Mouse (Mus musculus) adrenal gland, adult 18-20 months (tissue): ENCODE data around the gene Amz2. TPM values are rescaled to one million over a fixed set of nuclear protein-coding genes. Genes with fewer than 3 reads are reported as not detected.
A peak's percentile ranks its signal among the peaks of the same experiment; 100 is the strongest.

Experiments used
- DNase-seq, 2 experiments: peaks; one replicate each; pipeline ENCODE4 v3.0.0; 2021 to 2022; ENCODE audit warnings: low spot score in 2 of 2
- total RNA-seq, 2 experiments: library from RNA; stranded (reverse); gene quantifications; 1 replicate in 1 of 2; 2 replicates in 1 of 2; pipeline ENCODE4 v1.2.3; 2021

The Amz2 gene
- total RNA-seq, 2 experiments from 2014 or later: 39.7 to 40.8 TPM

DNA sequence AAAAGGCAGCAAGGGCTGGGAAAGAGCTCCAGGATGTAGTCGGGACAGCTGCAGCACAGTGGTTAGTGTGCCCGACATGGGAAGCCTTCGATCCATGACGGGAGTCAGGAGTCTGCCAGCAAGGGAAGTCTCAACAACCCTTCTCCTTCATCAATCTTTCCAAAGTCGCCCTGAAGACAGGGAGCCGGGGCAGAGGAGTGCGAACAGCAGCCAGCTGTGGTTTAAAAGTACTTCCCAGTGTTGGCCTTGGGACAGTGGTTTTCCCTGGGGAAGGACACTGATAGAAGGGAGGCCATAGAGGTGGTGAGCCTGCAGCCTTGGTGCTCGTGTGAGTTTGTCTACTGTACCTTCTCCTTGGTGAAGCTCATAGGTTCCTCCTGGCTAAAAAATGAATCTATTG is 41.2 kb downstream of the Amz2 start:
- no peak for DNase-seq

DNA sequence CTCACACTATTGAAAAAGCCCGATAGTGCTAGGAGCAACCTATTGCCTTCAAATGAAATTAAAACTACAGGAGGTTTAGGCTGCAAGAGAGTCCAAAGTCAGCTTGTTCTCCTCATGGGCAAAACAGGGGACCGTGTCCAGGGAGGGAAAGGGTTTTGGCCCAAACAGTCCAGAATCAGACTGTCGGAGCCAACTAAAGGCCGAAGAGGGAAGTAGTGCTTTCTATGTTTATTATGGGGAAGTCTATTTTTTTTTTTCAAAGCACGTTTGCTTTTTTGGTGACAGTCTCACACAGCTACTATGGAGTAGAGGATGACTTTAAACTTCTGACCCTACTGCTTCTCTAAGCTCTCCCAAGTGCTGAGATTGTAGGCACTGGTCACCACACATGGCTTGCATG is 42.4 kb downstream of the Amz2 start:
- DNase-seq: no peak

DNA sequence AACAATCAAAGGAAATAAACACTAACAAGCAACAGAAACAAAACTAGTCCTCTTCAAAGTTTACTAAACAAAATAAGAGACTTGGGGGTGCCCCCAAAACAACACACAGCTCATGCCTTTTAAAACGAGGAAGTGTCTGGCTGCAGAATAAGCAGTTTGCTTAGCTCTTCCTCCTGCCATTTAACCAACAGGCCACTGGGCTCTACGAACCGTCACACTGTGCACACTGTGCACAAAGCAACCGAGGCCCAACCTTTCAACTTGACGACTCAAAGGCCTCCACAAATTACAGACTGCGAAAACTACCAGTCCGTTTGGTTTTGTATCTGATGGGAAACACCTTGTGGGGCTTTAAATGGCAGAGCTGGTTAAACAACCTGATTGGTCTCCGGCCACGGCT is 44.4 kb downstream of the Amz2 start:
- DNase-seq: no peak

DNA sequence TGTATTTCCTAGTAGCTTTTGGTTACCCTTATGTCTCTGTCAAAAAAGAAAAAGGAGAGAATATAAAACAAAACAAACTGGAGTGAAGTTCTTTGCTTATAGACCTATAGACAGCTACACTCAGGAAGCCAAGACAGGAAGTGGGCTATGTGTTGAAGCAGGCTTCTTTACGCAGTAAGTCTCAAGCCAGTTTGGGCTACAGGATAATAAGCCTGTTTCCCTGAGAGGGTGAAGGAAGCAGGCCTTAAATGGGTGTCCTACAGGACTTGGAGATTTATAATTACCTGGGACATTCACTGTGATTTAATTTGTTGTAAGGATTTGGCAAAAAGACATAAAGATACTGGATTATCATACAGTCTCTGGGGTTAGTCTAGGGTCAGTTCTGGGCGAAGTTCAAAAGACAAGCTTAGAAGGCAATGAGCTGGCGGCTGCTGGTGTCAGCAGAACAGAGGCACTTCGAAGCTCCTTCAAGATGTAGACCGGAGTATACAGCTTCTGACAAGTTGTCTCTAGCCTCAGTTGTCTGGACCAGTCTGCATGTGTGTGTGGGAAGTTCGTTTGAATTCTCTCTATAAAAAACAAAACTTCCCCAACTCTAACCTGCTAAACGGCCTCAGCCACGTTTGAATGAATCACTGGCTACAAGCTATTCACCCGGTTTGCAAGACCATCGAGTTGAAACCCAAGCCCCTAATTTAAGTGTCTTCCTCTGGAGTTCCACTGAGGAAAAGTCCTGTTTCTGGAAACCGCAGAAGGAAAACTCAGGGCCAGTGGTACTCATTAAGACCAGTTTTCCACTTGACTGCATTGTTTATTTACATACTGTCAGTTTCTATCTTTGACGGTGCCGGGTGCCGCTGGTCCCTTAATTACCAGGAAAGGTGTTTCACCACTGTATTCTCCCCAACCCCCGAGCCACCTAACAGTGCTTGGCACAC is 45.4 kb downstream of the Amz2 start:
- no peak for DNase-seq

DNA sequence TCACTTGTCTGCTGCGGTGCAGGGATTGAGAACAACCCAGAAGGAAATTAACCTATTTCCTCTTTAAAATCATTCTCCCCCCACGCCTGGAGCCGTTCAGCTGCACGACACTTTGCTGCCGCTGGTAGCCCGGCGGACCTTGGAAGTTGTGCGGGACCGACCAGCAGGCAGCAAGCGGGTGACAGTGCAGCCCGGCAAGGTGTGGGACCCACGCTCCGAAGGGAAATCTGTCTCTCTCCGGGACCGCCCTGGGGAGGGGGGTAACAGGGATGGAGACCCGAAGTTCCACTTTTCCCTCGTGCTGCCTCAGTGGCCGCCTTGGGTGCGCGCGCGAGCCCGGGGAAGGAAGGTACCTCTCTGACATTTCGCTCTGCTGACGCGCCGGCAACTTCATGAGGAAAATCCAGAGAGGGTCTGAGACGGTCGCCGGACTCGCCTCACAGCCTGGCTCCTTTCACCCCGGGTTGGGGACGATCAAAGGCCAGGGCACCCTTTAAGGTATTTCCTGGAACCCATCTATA is 46.5 kb downstream of the Amz2 start:
- DNase-seq: peak in 1 of 2 experiments; percentile 38

DNA sequence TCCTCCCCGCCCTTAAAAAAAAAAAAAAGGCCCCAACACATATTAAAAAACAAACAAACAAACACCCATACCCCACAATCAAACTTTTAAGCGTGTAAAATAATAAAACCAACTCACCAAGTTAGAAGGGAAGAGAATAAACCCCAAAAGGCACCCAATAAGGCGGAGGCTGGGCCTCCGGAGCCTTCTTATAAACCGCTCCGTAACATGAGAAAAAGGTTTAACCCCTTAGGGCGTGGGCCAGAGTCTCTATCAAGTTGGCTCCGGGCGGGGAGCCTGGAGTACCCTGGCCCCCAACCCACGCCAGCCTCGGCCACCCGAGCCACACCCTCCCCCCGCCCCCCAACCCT is 47.0 kb downstream of the Amz2 start:
- no peak for DNase-seq

DNA sequence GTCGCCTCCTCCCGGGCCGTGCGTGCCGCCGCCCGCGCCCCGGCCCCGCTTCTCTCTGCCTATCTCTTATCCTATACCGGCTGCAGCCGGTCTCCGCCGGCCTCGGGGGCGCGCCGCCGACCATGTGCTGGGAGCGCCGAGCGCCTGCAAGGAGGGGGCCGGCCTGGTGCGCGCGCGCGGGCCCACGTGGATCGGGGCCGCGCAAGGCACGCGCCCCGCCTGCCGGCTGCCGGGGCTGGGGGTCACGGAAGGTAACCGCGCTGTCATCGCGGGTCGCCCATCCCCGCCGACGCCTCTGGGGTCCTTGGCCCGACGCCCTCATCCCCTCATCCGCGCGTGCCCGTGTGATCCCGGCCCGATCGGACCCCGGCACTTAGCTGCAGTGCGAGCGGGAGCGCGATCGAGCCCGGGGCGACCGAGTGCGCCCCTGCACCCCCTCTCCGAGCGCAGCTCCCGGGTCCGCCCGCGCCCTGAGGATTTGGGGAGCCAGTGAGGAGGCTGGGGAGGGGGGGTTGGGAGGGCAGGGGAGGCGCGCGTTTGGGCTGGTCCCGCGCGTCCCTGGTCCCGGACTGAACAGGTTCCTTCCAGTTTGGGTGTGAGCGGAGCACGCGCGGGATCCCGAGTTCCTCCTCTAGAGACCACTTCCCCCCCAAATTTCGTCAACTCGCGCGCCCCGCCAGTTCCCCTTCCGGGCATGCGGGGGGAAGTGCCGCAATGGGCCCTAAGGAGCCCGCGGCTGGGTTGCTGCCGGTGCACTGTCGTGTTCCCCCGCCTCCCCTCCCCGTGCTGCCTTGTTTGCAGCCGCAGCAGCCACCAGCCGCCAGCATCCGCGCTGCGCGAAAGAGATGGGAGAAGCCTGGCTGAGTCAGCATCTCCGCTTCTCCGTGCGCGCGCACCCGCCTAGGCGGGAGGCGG is 47.7 kb downstream of the Amz2 start, which contains the start of the genes Arsg and Slc16a6:
Arsg (plus strand) TSS at position 204 of the 915 bp plus-strand sequence.
Slc16a6 (minus strand) TSS at position 428 of the 915 bp plus-strand sequence.
- peak; percentile 64 to 65 for DNase-seq

DNA sequence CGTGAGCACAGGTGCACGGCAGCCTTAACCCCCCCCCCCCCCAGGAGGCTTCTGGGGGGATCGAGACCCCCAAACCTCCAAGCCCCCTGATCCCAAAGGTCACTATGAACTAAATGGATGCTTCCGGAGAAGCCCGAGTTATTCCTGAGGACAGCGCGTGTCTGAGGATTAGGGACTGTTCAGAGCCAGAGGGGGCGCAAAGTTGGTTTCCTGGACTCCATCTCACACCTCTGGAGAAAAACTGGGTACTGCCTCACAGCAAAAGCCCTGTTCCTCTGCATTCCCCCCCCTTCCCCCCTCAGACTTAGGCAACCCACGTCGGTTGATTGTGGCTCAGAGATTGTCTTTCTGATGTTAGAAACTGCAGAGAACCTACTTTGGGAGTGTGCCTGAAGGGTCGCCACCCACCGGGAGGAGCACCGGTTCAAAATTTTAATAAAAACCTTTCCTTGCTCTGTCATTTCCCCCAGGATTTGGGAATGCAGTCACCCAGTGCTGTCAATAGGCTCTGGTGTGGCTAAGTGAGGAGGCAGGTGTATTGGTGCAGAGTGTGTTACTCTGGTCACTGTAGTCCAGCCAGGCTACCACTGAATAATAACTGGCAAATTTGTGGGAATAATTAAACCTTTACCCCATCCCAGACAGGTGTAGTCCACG is 48.5 kb downstream of the Amz2 start:
- no peak for DNase-seq

DNA sequence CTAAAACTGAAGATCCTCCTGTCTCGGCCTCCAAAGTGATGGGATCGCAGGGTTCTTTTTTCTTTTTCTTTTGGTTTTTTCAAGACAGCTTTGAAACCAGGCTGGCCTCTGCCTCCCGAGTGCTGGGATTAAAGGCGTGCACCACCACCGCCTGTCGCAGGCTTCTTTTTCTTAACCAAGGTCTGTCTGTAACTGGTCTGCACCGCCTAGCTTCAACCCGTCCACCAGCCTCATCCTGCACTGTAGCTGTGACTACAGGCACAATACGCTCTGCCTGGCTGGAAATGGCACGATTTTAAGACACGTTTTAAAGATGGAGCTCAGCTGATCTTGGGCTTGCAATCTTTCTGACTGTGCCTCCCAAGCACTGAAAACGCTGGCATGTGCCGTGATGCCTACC is 49.1 kb downstream of the Amz2 start:
- DNase-seq: no peak

DNA sequence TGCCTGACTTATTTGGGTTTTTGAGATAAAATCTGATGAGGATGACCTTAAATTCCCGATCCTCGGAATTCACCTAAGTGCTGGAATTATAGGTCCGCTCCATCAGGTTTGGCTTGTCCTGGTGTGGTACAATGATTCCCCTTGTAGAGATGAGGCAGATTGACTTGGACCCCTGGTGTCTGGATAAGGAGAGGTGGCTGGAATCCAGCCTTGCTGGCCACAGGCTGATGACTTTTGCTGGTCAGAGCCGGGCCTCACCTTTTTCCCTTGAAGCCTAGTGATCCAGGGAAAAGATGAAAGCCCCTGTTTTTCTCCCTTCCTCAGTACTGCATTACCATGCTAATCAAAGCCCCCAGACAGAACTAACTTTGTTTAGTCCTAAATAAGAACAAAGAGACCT is 50.0 kb downstream of the Amz2 start:
- no peak for DNase-seq

DNA sequence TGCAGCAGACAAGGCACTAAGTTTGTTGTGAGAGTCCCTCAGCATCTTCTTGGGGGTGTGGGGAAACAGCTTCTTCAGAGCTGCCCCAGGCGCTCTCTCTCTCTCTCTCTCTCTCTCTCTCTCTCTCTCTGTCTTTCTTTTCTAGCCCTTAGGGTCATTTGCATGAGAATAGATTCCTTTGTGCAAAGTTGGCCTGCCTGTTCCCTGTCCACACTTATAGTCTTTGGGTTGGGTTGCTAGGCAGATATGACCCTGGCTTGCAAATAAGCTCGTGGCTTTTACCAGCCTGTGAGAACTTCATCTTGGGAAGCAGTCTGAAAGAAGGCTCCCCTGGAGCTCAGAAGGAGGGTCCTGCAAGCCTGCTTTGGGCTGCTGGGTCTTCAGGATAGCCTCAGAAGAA is 50.5 kb downstream of the Amz2 start:
- DNase-seq: no peak

DNA sequence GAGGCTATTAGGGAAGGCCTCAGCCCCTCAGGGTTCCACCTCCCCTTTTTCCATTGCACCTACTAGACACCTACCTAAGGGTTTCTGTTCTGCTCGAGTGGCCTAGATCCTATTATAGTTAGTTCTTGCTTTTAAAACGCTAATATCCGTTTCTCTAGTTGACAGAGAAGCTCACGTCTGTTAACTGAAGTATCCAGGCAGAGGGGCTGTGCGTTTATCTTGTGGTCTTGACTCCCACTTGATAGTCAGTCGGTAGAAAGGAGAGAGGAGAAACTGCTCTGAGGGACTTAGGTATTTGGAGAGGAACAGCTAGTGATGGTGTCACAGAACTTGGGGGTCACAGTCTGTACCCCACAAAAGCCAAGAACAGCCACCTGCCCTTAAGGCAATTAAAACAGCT is 50.9 kb downstream of the Amz2 start:
- DNase-seq: no peak

DNA sequence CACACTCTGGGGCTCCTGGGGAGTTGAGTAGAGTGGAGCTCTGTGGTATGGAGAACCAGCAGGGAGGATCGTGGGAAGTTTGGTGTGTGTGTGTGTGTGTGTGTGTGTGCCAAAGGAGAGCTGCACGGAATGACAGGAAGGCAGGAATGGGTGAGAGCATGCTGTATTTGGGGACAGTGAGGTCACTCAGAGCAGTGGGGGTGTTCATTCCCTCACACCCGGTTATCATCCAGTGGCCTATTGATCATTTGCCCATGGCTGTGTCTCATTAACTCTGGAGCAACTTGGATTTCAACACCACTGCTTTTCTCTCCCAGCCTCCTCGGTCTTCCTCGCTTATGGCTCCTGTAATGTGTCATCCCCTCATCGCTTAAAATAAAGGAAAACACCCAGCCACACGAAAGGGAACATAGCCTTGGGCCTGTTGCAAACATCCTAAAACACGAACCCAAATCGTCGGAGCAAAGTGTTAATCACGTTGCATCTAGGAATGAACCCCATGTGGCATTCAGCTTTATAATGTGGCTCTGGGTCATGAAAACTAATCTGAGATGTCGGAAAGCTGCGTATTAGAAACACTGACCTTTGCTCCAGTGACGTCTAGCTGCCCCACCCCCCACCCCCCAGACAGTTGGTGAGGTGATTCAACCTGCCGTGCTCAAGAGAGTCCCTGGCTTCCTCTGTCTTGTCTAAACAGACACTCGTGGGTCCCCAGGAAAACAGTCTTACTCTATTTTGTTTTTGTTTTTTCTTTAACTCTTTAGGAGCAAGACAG is 52.0 kb downstream of the Amz2 start:
- no peak for DNase-seq

DNA sequence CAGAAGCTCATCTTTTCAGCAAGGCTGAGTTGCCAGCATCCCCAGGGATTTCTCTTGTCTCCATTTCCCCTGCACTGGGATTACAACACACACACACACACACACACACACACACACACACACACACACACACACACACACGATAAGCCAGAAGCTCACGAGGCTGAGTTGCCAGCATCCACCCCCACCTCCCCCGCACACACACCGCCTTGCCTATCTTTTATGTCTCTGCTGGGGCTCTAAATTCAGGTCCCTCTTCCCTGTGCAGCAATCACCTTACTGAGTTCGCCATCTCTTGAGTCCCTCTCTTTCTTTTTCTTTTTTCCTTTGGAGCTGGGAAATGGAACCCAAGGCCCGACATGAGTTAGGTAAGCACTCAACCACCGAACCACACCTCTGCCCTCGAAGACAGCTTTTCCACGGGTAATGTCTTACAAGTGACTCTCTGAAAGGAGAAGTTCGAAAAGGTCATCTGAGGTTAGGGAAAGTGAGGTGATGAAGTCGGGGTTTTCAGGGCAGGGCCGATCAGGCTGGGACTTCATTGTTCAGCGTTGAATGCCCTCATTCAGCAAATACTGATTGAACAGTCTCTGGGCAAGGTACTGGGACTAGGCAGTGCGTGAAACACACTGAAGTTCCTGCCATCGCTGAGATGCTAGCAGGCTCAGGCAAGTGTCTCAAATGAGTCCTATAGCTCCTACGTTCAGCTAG is 54.0 kb downstream of the Amz2 start:
- DNase-seq: no peak

DNA sequence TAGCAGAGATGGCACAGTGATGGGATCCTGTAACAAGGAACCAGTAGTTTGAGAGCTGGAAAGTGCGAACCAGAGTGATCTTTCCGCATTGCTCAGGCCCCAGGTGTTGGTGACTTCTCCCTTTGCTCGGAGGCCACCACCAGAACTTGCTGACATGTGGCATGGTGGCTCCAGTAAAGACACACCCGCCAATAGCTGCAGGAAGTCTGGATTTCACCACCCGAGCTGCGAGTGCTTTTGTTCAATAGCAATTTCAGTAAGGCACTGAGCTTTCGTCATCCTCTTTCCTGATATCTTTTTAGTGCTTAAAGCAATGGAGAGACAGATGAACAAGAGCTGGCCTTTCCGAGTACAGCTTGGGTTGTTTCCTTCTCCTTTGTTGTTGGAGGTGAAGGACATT is 54.7 kb downstream of the Amz2 start:
- no peak for DNase-seq

DNA sequence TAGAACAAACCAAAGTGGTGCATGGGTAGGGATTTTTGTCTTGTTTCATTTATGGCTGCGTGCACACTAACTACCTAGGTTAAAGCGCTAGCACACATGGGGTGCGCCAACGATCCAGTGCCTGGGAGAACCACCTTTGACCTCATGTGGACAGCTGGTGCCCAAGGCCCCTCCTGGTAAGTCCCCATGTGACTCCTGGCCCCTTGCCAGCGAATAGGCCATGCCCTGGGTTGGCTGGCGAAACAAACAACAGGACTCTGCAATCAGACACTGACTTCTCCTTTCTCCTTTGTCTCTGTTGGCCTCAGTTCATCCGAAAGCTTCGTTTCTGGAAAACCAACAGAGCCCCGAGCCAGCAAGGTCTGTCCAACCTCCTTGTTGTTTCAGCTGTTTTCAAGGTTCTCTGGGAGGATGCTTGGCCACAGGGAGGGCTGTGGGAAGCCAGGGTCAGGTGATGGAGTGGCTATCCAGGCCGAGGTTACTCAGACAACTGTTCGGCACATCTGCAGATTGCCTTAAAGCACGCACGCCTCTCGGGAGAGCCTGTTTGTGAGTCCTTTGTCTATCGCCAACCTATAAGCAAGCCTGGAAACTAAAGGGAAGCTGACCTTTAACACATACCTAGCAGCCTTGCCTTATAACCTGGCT is 59.8 kb downstream of the Amz2 start:
- peak in 1 of 2 experiments; percentile 30 for DNase-seq

DNA sequence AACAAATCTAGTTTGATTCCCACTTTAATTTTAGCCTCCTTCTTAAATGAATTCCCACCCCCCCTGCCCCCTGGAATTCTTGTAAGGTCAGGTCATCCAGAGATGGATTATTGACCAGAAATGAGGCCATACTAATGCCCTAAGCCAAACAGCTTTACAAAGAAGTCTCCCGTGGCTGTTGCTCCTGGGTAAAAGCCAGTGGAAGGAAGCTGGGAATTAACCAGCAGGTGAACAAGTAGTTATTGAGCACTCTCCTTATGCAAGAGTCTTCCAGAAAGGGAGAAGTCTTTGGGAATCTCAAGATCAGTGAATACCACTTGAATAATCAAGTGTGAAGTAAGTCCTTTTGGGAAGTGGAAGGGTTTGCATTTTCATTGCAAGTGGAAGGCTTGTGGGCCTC is 61.4 kb downstream of the Amz2 start:
- no peak for DNase-seq

DNA sequence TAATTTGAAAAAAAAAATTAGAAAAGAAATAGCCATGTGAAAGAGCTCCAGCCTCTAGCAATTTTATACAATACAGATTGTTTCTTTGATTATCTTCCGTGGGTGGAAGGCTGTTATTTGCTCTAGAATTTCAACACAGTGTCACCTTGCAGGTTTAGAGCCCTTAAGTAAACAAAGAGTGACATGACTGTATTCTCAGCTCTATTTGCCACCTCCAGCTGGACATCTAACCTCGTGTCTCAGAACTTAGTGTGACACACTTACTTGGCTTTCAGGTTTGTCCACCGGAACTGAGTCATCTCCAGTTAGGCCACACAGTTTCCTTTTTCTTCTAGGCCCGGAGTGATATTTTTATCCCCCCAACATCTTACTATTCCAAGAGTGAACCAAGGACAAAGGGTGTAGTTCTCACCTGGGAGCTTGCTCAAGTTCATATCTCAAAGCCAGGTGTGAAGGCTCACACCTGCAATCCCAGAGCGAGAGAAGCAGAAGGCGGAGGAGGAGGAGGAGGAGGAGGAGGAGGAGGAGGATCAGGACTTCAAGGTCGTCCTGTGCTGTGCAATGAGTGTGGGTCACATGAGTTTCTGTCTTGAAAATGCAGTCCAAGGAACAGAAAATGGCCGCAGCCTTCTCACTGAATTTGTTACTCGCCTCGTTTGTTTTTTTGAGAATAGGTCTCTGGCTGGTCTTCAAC is 62.4 kb downstream of the Amz2 start:
- DNase-seq: no peak

DNA sequence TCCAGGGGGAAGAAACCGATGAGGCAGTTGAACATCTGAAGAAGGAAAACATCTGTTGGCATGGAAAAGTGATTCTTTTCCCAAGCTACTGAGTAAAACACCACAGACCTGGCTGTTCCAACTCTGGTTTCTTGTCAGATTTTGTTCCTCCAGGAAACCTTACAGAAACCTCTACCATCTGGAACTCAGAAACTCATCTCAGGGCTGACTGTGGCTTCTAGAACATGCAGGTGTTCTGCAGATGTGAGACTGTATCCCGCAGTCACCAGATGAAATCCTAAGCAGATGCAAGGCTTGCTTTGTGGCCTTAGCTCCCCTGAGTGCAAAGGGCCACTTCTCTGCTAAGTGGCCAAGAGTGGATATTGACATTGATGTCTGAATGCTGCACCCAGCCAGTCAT is 64.0 kb downstream of the Amz2 start:
- no peak for DNase-seq
